Mouse (Mus musculus) neutrophil, adult 59 days (primary cell): ENCODE data around the gene Olfr153. TPM values are rescaled to one million over a fixed set of nuclear protein-coding genes. Genes with fewer than 3 reads are reported as not detected.

Experiments used
- total RNA-seq, 2 experiments: library from RNA; stranded (reverse); gene quantifications; 1 replicate in 1 of 2; 2 replicates in 1 of 2; pipeline ENCODE4 v1.2.4; 2023

Gene Olfr153
- not detected for total RNA-seq

GRCm38 (mm10) chr2:87531496-87531895 lies at the start of gene Olfr153:
Gene Olfr153 (plus strand): TSS chr2:87531796.

DNA sequence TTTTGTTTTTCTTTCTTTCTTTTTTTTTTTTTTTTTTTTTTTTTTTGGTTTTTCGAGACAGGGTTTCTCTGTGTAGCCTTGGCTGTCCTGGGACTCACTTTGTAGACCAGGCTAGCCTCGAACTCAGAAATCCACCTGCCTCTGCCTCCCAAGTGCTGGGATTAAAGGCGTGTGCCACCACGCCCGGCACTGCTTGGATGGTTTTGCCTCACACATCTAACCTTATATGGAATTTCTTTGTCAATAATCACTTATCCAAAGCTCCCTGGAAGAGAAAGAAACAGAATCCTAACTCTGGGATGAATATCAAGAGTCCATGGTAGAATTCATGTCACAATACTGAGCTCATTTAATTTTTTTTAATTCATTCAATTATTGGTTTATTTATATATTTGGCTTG lies 34.6 kb upstream of the Olfr153 start, which contains the start of gene Pramel7:
TSS of gene Pramel7 (minus strand) at position 101 of the 400 bp plus-strand sequence.

DNA sequence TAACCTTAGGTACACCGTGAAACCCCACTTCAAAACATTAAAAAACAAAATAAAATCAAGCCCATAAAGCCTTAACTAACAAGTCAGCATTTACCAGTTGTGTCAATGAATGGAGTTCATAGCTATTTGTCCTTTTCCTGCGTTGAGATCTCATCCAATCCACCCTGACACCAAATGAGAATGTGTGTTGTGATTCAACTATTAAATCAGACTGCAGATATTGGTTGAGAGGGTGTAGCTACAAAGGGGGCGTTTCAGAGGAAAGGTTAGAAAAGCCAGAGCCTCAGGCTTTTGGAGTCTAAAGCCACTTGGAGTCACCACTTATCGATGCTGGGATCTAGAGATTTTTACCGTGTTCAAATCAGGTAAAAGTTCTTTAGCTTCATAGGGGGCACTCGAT lies 25.3 kb upstream of the Olfr153 start, which contains the start of gene Pramel6:
TSS of gene Pramel6 (plus strand) at position 301 of the 400 bp plus-strand sequence.

GRCm38 (mm10) chr2:87545442-87545841 lies 13.8 kb downstream of the Olfr153 start, which contains the start of gene Olfr1128:
Gene Olfr1128 (minus strand): TSS chr2:87545542.

GRCm38 (mm10) chr2:87573602-87574001 lies 42.0 kb downstream of the Olfr153 start, which contains the start of gene Olfr1129:
Gene Olfr1129 (plus strand): TSS chr2:87573902.

Other genes with a start within 250 kb of the Olfr153 start
- gene Olfr1118, start 224.2 kb upstream of the Olfr153 start, total RNA-seq = not detected
- not detected for gene Olfr1120, start 177.0 kb upstream of the Olfr153 start, total RNA-seq
- gene Olfr1121, start 161.9 kb upstream of the Olfr153 start, total RNA-seq = not detected
- not detected for gene Olfr1122, start 145.9 kb upstream of the Olfr153 start, total RNA-seq
- gene Olfr1123, start 115.2 kb upstream of the Olfr153 start, total RNA-seq = not detected
- not detected for gene Olfr1124, start 101.5 kb upstream of the Olfr153 start, total RNA-seq
- gene Olfr1126, start 77.8 kb upstream of the Olfr153 start, total RNA-seq = not detected
- not detected for gene Pramel7, start 34.7 kb upstream of the Olfr153 start, total RNA-seq
- gene Pramel6, start 25.2 kb upstream of the Olfr153 start, total RNA-seq = not detected
- not detected for gene Olfr1128, start 13.7 kb downstream of the Olfr153 start, total RNA-seq
- not detected for gene Olfr1129, start 42.1 kb downstream of the Olfr153 start, total RNA-seq
- not detected for gene Olfr1130, start 74.4 kb downstream of the Olfr153 start, total RNA-seq
- gene Olfr1131, start 95.3 kb downstream of the Olfr153 start, total RNA-seq = not detected
- not detected for gene Olfr1132, start 105.7 kb downstream of the Olfr153 start, total RNA-seq
- not detected for gene Olfr1133, start 115.6 kb downstream of the Olfr153 start, total RNA-seq
- gene Olfr1134, start 126.7 kb downstream of the Olfr153 start, total RNA-seq = not detected
- not detected for gene Olfr1135, start 141.9 kb downstream of the Olfr153 start, total RNA-seq
- not detected for gene Olfr1136, start 162.2 kb downstream of the Olfr153 start, total RNA-seq
- gene Olfr1137, start 181.4 kb downstream of the Olfr153 start, total RNA-seq = not detected
- not detected for gene Olfr1138, start 208.2 kb downstream of the Olfr153 start, total RNA-seq
- not detected for gene Olfr1140, start 212.0 kb downstream of the Olfr153 start, total RNA-seq
- not detected for gene Olfr1141, start 222.2 kb downstream of the Olfr153 start, total RNA-seq
- not detected for gene Olfr152, start 247.7 kb downstream of the Olfr153 start, total RNA-seq